Mouse (Mus musculus) gastrocnemius, postnatal 10 days (tissue): ENCODE results near the gene Plch1. TPM values are rescaled to one million over a fixed set of nuclear protein-coding genes. Genes with fewer than 3 reads are reported as not detected.
A peak's percentile ranks its signal among the peaks of the same experiment; 100 is the strongest.

Experiments used
- DNase-seq: peaks from one replicate; pipeline ENCODE4 v3.0.0; 2021; ENCODE audit warnings: mixed read lengths
- total RNA-seq, 2 experiments: library from RNA; stranded (reverse); gene quantifications; 2 replicates each; pipeline ENCODE4 v1.2.3; 2021

Plch1 gene
- total RNA-seq, 2 experiments from 2014 or later = 0.20 to 0.31 TPM

- no peak for DNase-seq
Observed at GRCm38 (mm10) chr3:63852828-63853227, 46.4 kb downstream of the Plch1 start.

GRCm38 (mm10) chr3:63851125-63851698, 48.1 kb downstream of the Plch1 start:
- DNase-seq = no peak

- DNase-seq = no peak
Observed at GRCm38 (mm10) chr3:63849765-63850346, 49.4 kb downstream of the Plch1 start.

GRCm38 (mm10) chr3:63844141-63844540, 55.1 kb downstream of the Plch1 start:
- DNase-seq = no peak

GRCm38 (mm10) chr3:63842436-63842835, 56.8 kb downstream of the Plch1 start:
- no peak for DNase-seq

- no peak for DNase-seq
Observed at GRCm38 (mm10) chr3:63837750-63838149, 61.5 kb downstream of the Plch1 start.

- DNase-seq = no peak
Observed at GRCm38 (mm10) chr3:63836937-63837632, 62.2 kb downstream of the Plch1 start.

- DNase-seq = no peak
Observed at GRCm38 (mm10) chr3:63835816-63836215, 63.5 kb downstream of the Plch1 start.

- DNase-seq = no peak
Observed at GRCm38 (mm10) chr3:63823874-63824400, 75.3 kb downstream of the Plch1 start.

- DNase-seq = no peak
Observed at GRCm38 (mm10) chr3:63822631-63823030, 76.6 kb downstream of the Plch1 start.

GRCm38 (mm10) chr3:63815131-63815530, 84.1 kb downstream of the Plch1 start:
- DNase-seq = no peak

GRCm38 (mm10) chr3:63814203-63814602, 85.1 kb downstream of the Plch1 start:
- DNase-seq = no peak

GRCm38 (mm10) chr3:63806906-63807305, 92.4 kb downstream of the Plch1 start:
- DNase-seq = no peak

GRCm38 (mm10) chr3:63805496-63805895, 93.8 kb downstream of the Plch1 start:
- DNase-seq = no peak

- DNase-seq = no peak
Observed at GRCm38 (mm10) chr3:63800685-63801084, 98.6 kb downstream of the Plch1 start.

- DNase-seq = no peak
Observed at GRCm38 (mm10) chr3:63786805-63787365, 112.4 kb downstream of the Plch1 start.

- DNase-seq = peak; percentile 26
Observed at GRCm38 (mm10) chr3:63772617-63773305, 126.5 kb downstream of the Plch1 start.

GRCm38 (mm10) chr3:63760821-63761220, 138.5 kb downstream of the Plch1 start:
- DNase-seq = no peak

GRCm38 (mm10) chr3:63740073-63740472, 159.2 kb downstream of the Plch1 start:
- DNase-seq = no peak

- no peak for DNase-seq
Observed at GRCm38 (mm10) chr3:63728325-63728724, 170.9 kb downstream of the Plch1 start.

GRCm38 (mm10) chr3:63726667-63727342, 172.5 kb downstream of the Plch1 start:
- DNase-seq = no peak

- DNase-seq = no peak
Observed at GRCm38 (mm10) chr3:63693694-63694093, 205.6 kb downstream of the Plch1 start.
